Mouse (Mus musculus): ENCODE results near the gene Ndrg2.
A peak's percentile ranks its signal among the peaks of the same experiment; 100 is the strongest.
"Not testable (repeated sequence)": the region's sequence is repeated elsewhere in the genome, so short reads cannot be mapped to it uniquely, and the experiment has no call there.

Gene Ndrg2

GRCm38 (mm10) chr14:51913960-51914762 lies at the start of gene Ndrg2:
Ndrg2 (minus strand) TSS chr14:51914158.
- DNase-seq: peak; percentile 65

GRCm38 (mm10) chr14:51960316-51960715 lies 46.4 kb upstream of the Ndrg2 start:
- DNase-seq: no peak

- DNase-seq: no peak
These were observed 29.4 kb upstream of the Ndrg2 start for GRCm38 (mm10) chr14:51943336-51943735.

- no peak for DNase-seq
These were observed 28.3 kb upstream of the Ndrg2 start for GRCm38 (mm10) chr14:51942236-51942635.

GRCm38 (mm10) chr14:51941577-51941976 lies 27.6 kb upstream of the Ndrg2 start:
- no peak for DNase-seq

GRCm38 (mm10) chr14:51940944-51941560 lies 27.1 kb upstream of the Ndrg2 start:
- peak; percentile 53 for DNase-seq

GRCm38 (mm10) chr14:51939005-51939404 lies 25.0 kb upstream of the Ndrg2 start:
- DNase-seq: no peak

- no peak for DNase-seq
These were observed 18.4 kb upstream of the Ndrg2 start for GRCm38 (mm10) chr14:51932092-51933020.

GRCm38 (mm10) chr14:51930824-51931223 lies 16.9 kb upstream of the Ndrg2 start:
- DNase-seq: peak; percentile 85

GRCm38 (mm10) chr14:51929968-51930367 lies 16.0 kb upstream of the Ndrg2 start:
- no peak for DNase-seq

GRCm38 (mm10) chr14:51929309-51929943 lies 15.5 kb upstream of the Ndrg2 start:
- peak; percentile 78 for DNase-seq

- not testable (repeated sequence) for DNase-seq
These were observed 13.0 kb upstream of the Ndrg2 start for GRCm38 (mm10) chr14:51926930-51927329.

GRCm38 (mm10) chr14:51923492-51923891 lies 9.5 kb upstream of the Ndrg2 start:
- DNase-seq: no peak

GRCm38 (mm10) chr14:51922910-51923309 lies 9.0 kb upstream of the Ndrg2 start:
- DNase-seq: no peak

GRCm38 (mm10) chr14:51922571-51922865 lies 8.6 kb upstream of the Ndrg2 start, which contains the start of gene Rnase13:
Rnase13 (minus strand) TSS chr14:51922773.
- no peak for DNase-seq

- DNase-seq: no peak
These were observed 8.0 kb upstream of the Ndrg2 start for GRCm38 (mm10) chr14:51921759-51922570.

- DNase-seq: no peak
These were observed 5.0 kb upstream of the Ndrg2 start for GRCm38 (mm10) chr14:51918966-51919365.

GRCm38 (mm10) chr14:51918125-51918524 lies 4.2 kb upstream of the Ndrg2 start, which contains the start of gene Tppp2:
Tppp2 (plus strand) TSS chr14:51918425.
- DNase-seq: no peak

- no peak for DNase-seq
These were observed 2.6 kb upstream of the Ndrg2 start for GRCm38 (mm10) chr14:51916539-51916938.

GRCm38 (mm10) chr14:51915030-51915429 lies 1.1 kb upstream of the Ndrg2 start:
- DNase-seq: no peak

- DNase-seq: peak; percentile 87
These were observed 647 bp downstream of the Ndrg2 start for GRCm38 (mm10) chr14:51913062-51913959.
